Comparison of ENCODE assay signal across 8 mouse cellular contexts in genomic region chr2:37358633-37359540, GRCm38 (mm10). TPM values are rescaled to one million over a fixed set of nuclear protein-coding genes. Genes with fewer than 3 reads are reported as not detected.
A peak's percentile ranks its signal among the peaks of the same experiment; 100 is the strongest.
DNase-seq lines count a peak whose midpoint lies in the region; ATAC-seq and TF ChIP-seq lines count a peak whose summit lies in the region.

Gene Pdcl (minus strand): TSS chr2:37359332.

- peak; percentile 99 for ATAC-seq in embryonic facial prominence, embryonic 13.5 days (ENCODE audit: insufficient number of reproducible peaks, insufficient read depth, low FRiP score, low TSS enrichment, low read depth)
- ATAC-seq in limb, embryonic 12.5 days (ENCODE audit: insufficient number of reproducible peaks, insufficient read depth, low FRiP score, low TSS enrichment, low read depth) = peak; percentile 99
- ATAC-seq in midbrain, embryonic 15.5 days (replicated peaks) = peak; percentile 97

- peak within 1 kb of the TSS; percentile 87 for H3K9ac ChIP-seq in embryonic facial prominence, embryonic 13.5 days
- H3K9ac ChIP-seq in limb, embryonic 12.5 days (replicated peaks) = peak within 1 kb of the TSS; percentile 77
- H3K9ac ChIP-seq in midbrain, embryonic 15.5 days = peak within 1 kb of the TSS; percentile 56

- peak; percentile 95 for DNase-seq in 3134 (ENCODE audit: extremely low read depth, insufficient read length, low spot score)
- DNase-seq in adrenal gland, postnatal 36 days = peak; percentile 93 to 95
- peak; percentile 94 to 96 for DNase-seq in heart, adult 18-20 months
- peak; percentile 98 for DNase-seq in kidney, adult 2 months
- DNase-seq in spleen, adult 2 months (ENCODE audit: low read depth in 1 of 2, low spot score in 2 of 2) = peak; percentile 87

- peak within 1 kb of the TSS; percentile 70 for H3K4me3 ChIP-seq in embryonic facial prominence, embryonic 13.5 days
- peak within 1 kb of the TSS; percentile 91 for H3K4me3 ChIP-seq in kidney, adult 2 months (ENCODE audit: insufficient read depth, low read depth, low read length)
- H3K4me3 ChIP-seq in limb, embryonic 12.5 days (replicated peaks) = peak within 1 kb of the TSS; percentile 66
- peak within 1 kb of the TSS; percentile 75 for H3K4me3 ChIP-seq in midbrain, embryonic 15.5 days
- H3K4me3 ChIP-seq in spleen, adult 2 months (ENCODE audit: extremely low read depth, insufficient read depth, insufficient read length) = peak within 1 kb of the TSS; percentile 85

- peak; percentile 58 for TF ChIP-seq POLR2A in kidney, adult 2 months (IDR thresholded peaks at IDR 0.05; ENCODE audit: low read depth, low read length)
- TF ChIP-seq POLR2A in spleen, adult 2 months (IDR thresholded peaks at IDR 0.05; ENCODE audit: low read depth, low read length) = no peak

- under 1% methylated on average over 42 of the region's 42 CpGs for WGBS in embryonic facial prominence, embryonic 13.5 days
- WGBS in kidney, adult 2 months = under 1% methylated on average over 42 of the region's 42 CpGs
- under 1% methylated on average over 39 of the region's 42 CpGs for WGBS in limb, embryonic 12.5 days
- under 1% methylated on average over 42 of the region's 42 CpGs for WGBS in midbrain, embryonic 15.5 days
- under 1% methylated on average over 42 of the region's 42 CpGs for WGBS in spleen, adult 2 months

- no peak for TF ChIP-seq CTCF in kidney, adult 2 months (conservative IDR thresholded peaks at IDR 0.05; ENCODE audit: insufficient read depth, insufficient read length, low read depth, low read length)
- no peak for TF ChIP-seq CTCF in spleen, adult 2 months (IDR thresholded peaks at IDR 0.05; ENCODE audit: extremely low read depth, insufficient read depth, insufficient read length, insufficient replicate concordance)

- H3K27ac ChIP-seq in embryonic facial prominence, embryonic 13.5 days = peak within 1 kb of the TSS; percentile 97
- H3K27ac ChIP-seq in kidney, adult 2 months (ENCODE audit: insufficient read depth, low read depth, low read length) = peak within 1 kb of the TSS; percentile 98
- peak within 1 kb of the TSS; percentile 96 for H3K27ac ChIP-seq in limb, embryonic 12.5 days
- H3K27ac ChIP-seq in midbrain, embryonic 15.5 days = peak within 1 kb of the TSS; percentile 92
- H3K27ac ChIP-seq in spleen, adult 2 months (ENCODE audit: insufficient read depth, low read length) = peak within 1 kb of the TSS; percentile 93

- peaks cover 11% of the 10 kb centered on the region for H3K4me1 ChIP-seq in embryonic facial prominence, embryonic 13.5 days
- H3K4me1 ChIP-seq in kidney, adult 2 months (ENCODE audit: control insufficient read depth, insufficient read depth, low read length) = no peaks in the 10 kb centered on the region
- H3K4me1 ChIP-seq in limb, embryonic 12.5 days (replicated peaks) = peaks cover 3% of the 10 kb centered on the region
- H3K4me1 ChIP-seq in midbrain, embryonic 15.5 days = peaks cover 18% of the 10 kb centered on the region
- peaks cover 3% of the 10 kb centered on the region; the same call in 1 of the 2 replicates for H3K4me1 ChIP-seq in spleen, adult 2 months (ENCODE audit: control insufficient read depth, insufficient read depth, insufficient read length)

- H3K36me3 ChIP-seq in embryonic facial prominence, embryonic 13.5 days = peaks cover 31% of the 10 kb centered on the region
- H3K36me3 ChIP-seq in kidney, adult 2 months (ENCODE audit: control insufficient read depth, insufficient read depth, low read length) = peaks cover 6% of the 10 kb centered on the region
- peaks cover 34% of the 10 kb centered on the region for H3K36me3 ChIP-seq in limb, embryonic 12.5 days
- peaks cover 27% of the 10 kb centered on the region for H3K36me3 ChIP-seq in midbrain, embryonic 15.5 days (replicated peaks)
- H3K36me3 ChIP-seq in spleen, adult 2 months (ENCODE audit: control insufficient read depth, insufficient read depth, low read length) = peaks cover 10% of the 10 kb centered on the region

- H3K9me3 ChIP-seq in embryonic facial prominence, embryonic 13.5 days = no peaks in the 10 kb centered on the region
- no peaks in the 10 kb centered on the region for H3K9me3 ChIP-seq in limb, embryonic 12.5 days
- no peaks in the 10 kb centered on the region for H3K9me3 ChIP-seq in midbrain, embryonic 15.5 days

- H3K27me3 ChIP-seq in embryonic facial prominence, embryonic 13.5 days = no peaks in the 10 kb centered on the region
- H3K27me3 ChIP-seq in kidney, adult 2 months (replicated peaks; ENCODE audit: control insufficient read depth, insufficient read depth, low read length) = no peaks in the 10 kb centered on the region
- H3K27me3 ChIP-seq in limb, embryonic 12.5 days = no peaks in the 10 kb centered on the region
- H3K27me3 ChIP-seq in midbrain, embryonic 15.5 days (replicated peaks) = no peaks in the 10 kb centered on the region
- no peaks in the 10 kb centered on the region for H3K27me3 ChIP-seq in spleen, adult 2 months (ENCODE audit: control insufficient read depth, insufficient read depth, low read length)

- H3K4me2 ChIP-seq in embryonic facial prominence, embryonic 13.5 days = peak within 1 kb of the TSS; percentile 72
- H3K4me2 ChIP-seq in limb, embryonic 12.5 days = peak within 1 kb of the TSS; percentile 72
- H3K4me2 ChIP-seq in midbrain, embryonic 15.5 days = peak within 1 kb of the TSS; percentile 74

RNA-seq across cellular contexts. Expression of gene Pdcl, which starts in this region (rescaled TPM):
- total RNA-seq in adrenal gland, postnatal 36 days (2021) = 10 to 100 TPM; 36.9 to 51.0 TPM
- polyA plus RNA-seq in embryonic facial prominence, embryonic 13.5 days (2015; fragmentation: Nextera tagmentation; extraction: Ambion mirVana) = 48.3 and 50.2 TPM in 2 replicates
- total RNA-seq in heart, adult 18-20 months (2021) = 10 to 100 TPM; 16.4 to 16.7 TPM
- 9.2 and 12.3 TPM in 2 replicates for polyA plus RNA-seq in kidney, adult 2 months (2012; rRNA removed)
- polyA plus RNA-seq in limb, embryonic 12.5 days (2016; fragmentation: Nextera tagmentation; extraction: Ambion mirVana) = 48.1 and 50.5 TPM in 2 replicates
- polyA plus RNA-seq in midbrain, embryonic 15.5 days (2015; fragmentation: Nextera tagmentation; extraction: Ambion mirVana) = 53.0 and 53.6 TPM in 2 replicates
- polyA plus RNA-seq in spleen, adult 2 months (2012; rRNA removed) = 4.5 and 4.6 TPM in 2 replicates

Comparison
In these comparisons a context has a peak if more than half of its experiments do, and no peak if none do; other contexts are left out.
1. Peak in every context shown above with its lines: DNase-seq, ATAC-seq, H3K4me3 ChIP-seq and H3K27ac ChIP-seq.